Mouse (Mus musculus) myocyte (in vitro differentiated cells): ENCODE data around the gene Ky. TPM values are rescaled to one million over a fixed set of nuclear protein-coding genes. Genes with fewer than 3 reads are reported as not detected.

Experiments used
- H3K27me3 ChIP-seq: one replicate; pipeline ENCODE4 v1.6.1; 2011; ENCODE audit not compliant: control insufficient read depth, insufficient read depth, insufficient read length
- H3K36me3 ChIP-seq: one replicate; pipeline ENCODE4 v1.6.1; 2011; ENCODE audit not compliant: control insufficient read depth, insufficient read depth
- H3K4me2 ChIP-seq: one replicate; pipeline ENCODE4 v1.6.1; 2011; ENCODE audit warnings: low read depth, control low read depth
- H3K4me3 ChIP-seq: one replicate; pipeline ENCODE4 v1.5.1; 2011; ENCODE audit warnings: mild to moderate bottlenecking, control low read depth, moderate library complexity
- H3K79me2 ChIP-seq: one replicate; pipeline ENCODE4 v1.6.1; 2011; ENCODE audit not compliant: control insufficient read depth, insufficient read depth
- H3ac ChIP-seq: one replicate; pipeline ENCODE4 v1.6.1; 2011; ENCODE audit not compliant: control insufficient read depth, insufficient read length
- E2F4 ChIP-seq: IDR thresholded peaks from one replicate; pipeline ENCODE4 v1.6.1; 2011; ENCODE audit warnings: mild to moderate bottlenecking, control low read depth, moderate library complexity; ENCODE audit not compliant: insufficient read depth
- MAX ChIP-seq: IDR thresholded peaks from one replicate; pipeline ENCODE4 v1.6.1; 2011; ENCODE audit warnings: low read depth, mild to moderate bottlenecking, control low read depth
- MYOD1 ChIP-seq, 3 experiments: IDR thresholded peaks; one replicate each; pipeline ENCODE4 v1.6.1; 2011; ENCODE audit warnings: control low read depth in 2 of 3, low read depth in 2 of 3, mild to moderate bottlenecking in 2 of 3, moderate library complexity in 1 of 3; ENCODE audit not compliant: insufficient read length in 2 of 3, control insufficient read depth in 1 of 3
- POLR2A ChIP-seq: IDR thresholded peaks from one replicate; pipeline ENCODE4 v1.6.1; 2011; ENCODE audit warnings: low read depth, mild to moderate bottlenecking, control low read depth, moderate library complexity; ENCODE audit not compliant: insufficient read length
- POLR2AphosphoS2 ChIP-seq: IDR thresholded peaks from one replicate; pipeline ENCODE4 v1.6.1; 2011; ENCODE audit warnings: low read depth, control low read depth; ENCODE audit not compliant: insufficient read length
- REST ChIP-seq: IDR thresholded peaks from one replicate; pipeline ENCODE4 v1.6.1; 2011; ENCODE audit warnings: mild to moderate bottlenecking, control low read depth, moderate library complexity; ENCODE audit not compliant: insufficient read depth, insufficient read length
- SRF ChIP-seq: IDR thresholded peaks from one replicate; pipeline ENCODE4 v1.6.1; 2011; ENCODE audit warnings: low read depth; ENCODE audit not compliant: control insufficient read depth, insufficient read length
- TCF12 ChIP-seq: IDR thresholded peaks from one replicate; pipeline ENCODE4 v1.6.1; 2011; ENCODE audit warnings: mild to moderate bottlenecking, control low read depth; ENCODE audit not compliant: poor library complexity, insufficient read depth, severe bottlenecking
- TCF3 ChIP-seq: IDR thresholded peaks from one replicate; pipeline ENCODE4 v1.6.1; 2011; ENCODE audit warnings: low read depth, control low read depth; ENCODE audit not compliant: insufficient read length
- USF1 ChIP-seq: IDR thresholded peaks from one replicate; pipeline ENCODE4 v1.6.1; 2011; ENCODE audit warnings: low read depth, mild to moderate bottlenecking, control low read depth, moderate library complexity
- polyA plus RNA-seq: library from polyadenylated mRNA; unstranded; fragments of >200 nt; fragmentation: generic; extraction: Trizol; gene quantifications from one replicate; pipeline ENCODE4 v1.2.1, GENCODE M21; 2012; ENCODE audit warnings: missing spikeins

The Ky gene
- polyA plus RNA-seq, 1 experiment, result 0.40 TPM

GRCm38 (mm10) chr9:102581921-102582469 lies 76.4 kb downstream of the Ky start:
- no peak overlapping the region for H3K4me2 ChIP-seq
- no peaks in the 10 kb centered on the region for H3K36me3 ChIP-seq
- no peaks in the 10 kb centered on the region for H3K27me3 ChIP-seq
- H3ac ChIP-seq, result no peak overlapping the region
- no peaks in the 10 kb centered on the region for H3K79me2 ChIP-seq
- no peak for TF ChIP-seq TCF3
- no peak for TF ChIP-seq USF1
- TF ChIP-seq POLR2AphosphoS2, result no peak
- TF ChIP-seq E2F4, result no peak
- TF ChIP-seq TCF12, result no peak
- TF ChIP-seq REST, result no peak
- TF ChIP-seq POLR2A, result no peak
- no peak overlapping the region for H3K4me3 ChIP-seq

- Histone ChIP-seq H3ac (no peak overlapping the region), H3K79me2 (no peaks in the 10 kb centered on the region), H3K27me3 (no peaks in the 10 kb centered on the region), H3K36me3 (no peaks in the 10 kb centered on the region), H3K4me2 (no peak overlapping the region), H3K4me3 (no peak overlapping the region)
- TF ChIP-seq TCF3 (no peak), POLR2A (no peak), TCF12 (no peak), REST (no peak), MAX (no peak), SRF (no peak), MYOD1 (IDR thresholded peaks at IDR 0.05; ENCODE audit: control insufficient read depth in 1 of 3, insufficient read length in 2 of 3, low read depth in 2 of 3) (no peak)
Measured at GRCm38 (mm10) chr9:102587347-102587746, 81.8 kb downstream of the Ky start.

- TF ChIP-seq USF1 (no peak), TCF12 (no peak), MAX (no peak), E2F4 (no peak), SRF (no peak)
- Histone ChIP-seq H3K27me3 (no peaks in the 10 kb centered on the region), H3K4me2 (no peak overlapping the region), H3ac (no peak overlapping the region), H3K36me3 (peaks cover 43% of the 10 kb centered on the region), H3K79me2 (no peaks in the 10 kb centered on the region), H3K4me3 (no peak overlapping the region)
Measured at GRCm38 (mm10) chr9:102594667-102595393, 89.3 kb downstream of the Ky start.

Other genes with a start within 250 kb of the Ky start
- gene Ephb1, start 151.1 kb upstream of the Ky start, polyA plus RNA-seq, result 2.5 TPM
- gene Anapc13, start 120.5 kb downstream of the Ky start, polyA plus RNA-seq, result 144 TPM
- 8.8 TPM for gene Cep63, start 120.8 kb downstream of the Ky start, polyA plus RNA-seq
- gene Amotl2, start 210.9 kb downstream of the Ky start, polyA plus RNA-seq, result 67.2 TPM